Mouse (Mus musculus) neural tube, embryonic 13.5 days (tissue): ENCODE results near the gene Lpar5. TPM values are rescaled to one million over a fixed set of nuclear protein-coding genes. Genes with fewer than 3 reads are reported as not detected.
"Not testable (repeated sequence)": the region's sequence is repeated elsewhere in the genome, so short reads cannot be mapped to it uniquely, and the experiment has no call there.

Experiments used
- ATAC-seq: fragments of 200-750 bp; cut with Nextera tagmentation; 2 replicates; pipeline ENCODE4 v1.8.0; 2017; ENCODE audit warnings: low read depth, mild to moderate bottlenecking, moderate TSS enrichment, moderate library complexity
- H3K27ac ChIP-seq: fragments of 300-500 bp; sonication (generic); replicated peaks from 2 replicates; pipeline ENCODE4 v1.5.1; 2015; ENCODE audit warnings: moderate library complexity, mild to moderate bottlenecking, inconsistent platforms
- H3K27me3 ChIP-seq: fragments of 300-500 bp; sonication (generic); 2 replicates; pipeline ENCODE4 v1.6.1; 2015; ENCODE audit warnings: mild to moderate bottlenecking, inconsistent platforms
- H3K36me3 ChIP-seq: fragments of 300-500 bp; sonication (generic); 2 replicates; pipeline ENCODE4 v1.6.1; 2015; ENCODE audit warnings: mild to moderate bottlenecking, inconsistent platforms
- H3K4me1 ChIP-seq: fragments of 300-500 bp; sonication (generic); replicated peaks from 2 replicates; pipeline ENCODE4 v1.6.1; 2015; ENCODE audit warnings: inconsistent platforms
- H3K4me2 ChIP-seq: fragments of 300-500 bp; sonication (generic); 2 replicates; pipeline ENCODE4 v1.6.1; 2015; ENCODE audit warnings: inconsistent platforms, mild to moderate bottlenecking, moderate library complexity
- H3K4me3 ChIP-seq: fragments of 300-500 bp; sonication (generic); 2 replicates; pipeline ENCODE4 v1.5.1; 2015; ENCODE audit warnings: mild to moderate bottlenecking, inconsistent platforms
- H3K9ac ChIP-seq: fragments of 300-500 bp; sonication (generic); 2 replicates; pipeline ENCODE4 v1.6.1; 2015; ENCODE audit warnings: moderate library complexity, mild to moderate bottlenecking, inconsistent platforms
- H3K9me3 ChIP-seq: fragments of 300-500 bp; sonication (generic); 2 replicates; pipeline ENCODE4 v1.6.1; 2016; ENCODE audit warnings: inconsistent platforms
- WGBS: fragments of 180-500 bp; shearing (Covaris S2); methylation state at CpG from one replicate; pipeline ENCODE4 v1.1.7; 2015; 5-methylcytosine and 5-hydroxymethylcytosine counted together
- polyA plus RNA-seq: library from polyadenylated mRNA; unstranded; fragments of >200 nt; fragmentation: Nextera tagmentation; extraction: Ambion mirVana; gene quantifications from 2 replicates; pipeline ENCODE4 v1.2.1, GENCODE M21; 2015

The Lpar5 gene
- 0.43 and 0.77 TPM in 2 replicates for polyA plus RNA-seq

- H3K4me2 ChIP-seq = no peak within 1 kb of the TSS
- 58% methylated on average over 8 of the region's 8 CpGs for whole genome bisulfite sequencing
- H3K4me1 ChIP-seq = peaks cover 15% of the 10 kb centered on the region
- no peak within 1 kb of the TSS for H3K4me3 ChIP-seq
- H3K27ac ChIP-seq = no peak within 1 kb of the TSS
- H3K27me3 ChIP-seq = no peaks in the 10 kb centered on the region
- H3K36me3 ChIP-seq = no peaks in the 10 kb centered on the region
- no peak within 1 kb of the TSS for H3K9ac ChIP-seq
- no peaks in the 10 kb centered on the region for H3K9me3 ChIP-seq
- ATAC-seq = no peak
Measured at GRCm38 (mm10) chr6:125067571-125067995, at the start of gene Lpar5. TSS of gene Lpar5 (plus strand) at chr6:125067920.

DNA sequence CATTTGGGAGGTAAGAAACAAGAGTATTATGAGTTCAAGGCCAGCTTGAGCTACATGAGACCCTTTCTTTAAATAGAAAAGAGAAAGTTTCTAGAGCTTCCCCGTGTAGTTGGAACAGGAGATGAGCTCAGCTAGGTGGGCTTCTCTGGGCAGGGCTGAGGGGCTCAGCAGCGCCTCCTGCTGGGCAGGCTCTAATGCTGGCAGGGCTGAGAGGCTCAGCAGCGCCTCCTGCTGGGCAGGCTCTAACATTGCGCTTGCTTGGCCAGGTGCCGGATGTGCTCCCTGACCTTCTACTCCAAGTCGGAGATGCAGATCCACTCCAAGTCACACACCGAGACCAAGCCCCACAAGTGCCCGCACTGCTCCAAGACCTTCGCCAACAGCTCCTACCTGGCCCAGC is 37.2 kb upstream of the Lpar5 start:
- not testable (repeated sequence) for H3K4me3 ChIP-seq, H3K27ac ChIP-seq, H3K4me2 ChIP-seq, H3K9ac ChIP-seq, ATAC-seq, H3K9me3 ChIP-seq, H3K27me3 ChIP-seq, H3K4me1 ChIP-seq
- WGBS = 33% methylated on average over 7 of the region's 9 CpGs
- peaks cover 60% of the 10 kb centered on the region for H3K36me3 ChIP-seq

DNA sequence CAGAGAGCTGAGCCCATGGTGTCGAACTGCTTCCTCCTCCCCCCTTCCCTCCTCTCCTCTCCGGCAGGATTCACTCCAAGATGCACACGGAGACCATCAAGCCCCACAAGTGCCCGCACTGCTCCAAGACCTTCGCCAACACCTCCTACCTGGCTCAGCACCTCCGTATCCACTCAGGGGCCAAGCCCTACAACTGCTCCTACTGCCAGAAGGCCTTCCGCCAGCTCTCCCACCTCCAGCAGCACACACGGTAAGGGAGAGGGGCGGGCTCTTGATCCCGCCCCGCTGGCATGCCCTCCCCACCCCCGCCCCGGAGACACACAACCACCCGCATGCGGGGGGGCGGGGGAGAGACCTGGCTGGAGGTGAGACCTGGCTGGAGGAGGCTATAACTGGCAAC is 36.1 kb upstream of the Lpar5 start:
- H3K36me3 ChIP-seq = peaks cover 65% of the 10 kb centered on the region
- 92% methylated on average over 16 of the region's 16 CpGs for WGBS
- 0 out of 2 replicates have a peak, but pooled peaks have one; percentile 37 for ATAC-seq
- H3K27me3 ChIP-seq = no peaks in the 10 kb centered on the region
- H3K9me3 ChIP-seq = no peaks in the 10 kb centered on the region
- no peak overlapping the region for H3K4me3 ChIP-seq
- H3K4me1 ChIP-seq = no peaks in the 10 kb centered on the region
- H3K27ac ChIP-seq = no peak overlapping the region
- H3K9ac ChIP-seq = no peak overlapping the region
- H3K4me2 ChIP-seq = no peak overlapping the region

- no peak for ATAC-seq
- Histone ChIP-seq H3K27ac (peak overlapping the region; percentile 61), H3K4me3 (peak overlapping the region; percentile 74)
Measured at GRCm38 (mm10) chr6:125038666-125039065, 29.1 kb upstream of the Lpar5 start.

GRCm38 (mm10) chr6:125039131-125039530 is 28.6 kb upstream of the Lpar5 start:
- peak; percentile 20 for ATAC-seq
- peaks cover 22% of the 10 kb centered on the region for H3K4me1 ChIP-seq
- H3K27ac ChIP-seq = peak overlapping the region; percentile 61
- peak overlapping the region; percentile 88 for H3K4me2 ChIP-seq
- no peaks in the 10 kb centered on the region for H3K9me3 ChIP-seq
- peaks cover 48% of the 10 kb centered on the region for H3K36me3 ChIP-seq
- 0 out of 2 replicates have a peak overlapping the region, but pooled peaks have one; percentile 22 for H3K9ac ChIP-seq
- peak overlapping the region; percentile 74 for H3K4me3 ChIP-seq
- WGBS = 5% methylated on average over 8 of the region's 8 CpGs
- H3K27me3 ChIP-seq = no peaks in the 10 kb centered on the region

More at GRCm38 (mm10) chr6:125038666-125039065, 29.1 kb upstream of the Lpar5 start:
- Histone ChIP-seq H3K27me3 (no peaks in the 10 kb centered on the region), H3K9me3 (no peaks in the 10 kb centered on the region), H3K4me1 (peaks cover 22% of the 10 kb centered on the region), H3K4me2 (peak overlapping the region; percentile 88), H3K9ac (no peak overlapping the region), H3K36me3 (peaks cover 48% of the 10 kb centered on the region)
- WGBS = 96% methylated on average over 4 of the region's 4 CpGs

DNA sequence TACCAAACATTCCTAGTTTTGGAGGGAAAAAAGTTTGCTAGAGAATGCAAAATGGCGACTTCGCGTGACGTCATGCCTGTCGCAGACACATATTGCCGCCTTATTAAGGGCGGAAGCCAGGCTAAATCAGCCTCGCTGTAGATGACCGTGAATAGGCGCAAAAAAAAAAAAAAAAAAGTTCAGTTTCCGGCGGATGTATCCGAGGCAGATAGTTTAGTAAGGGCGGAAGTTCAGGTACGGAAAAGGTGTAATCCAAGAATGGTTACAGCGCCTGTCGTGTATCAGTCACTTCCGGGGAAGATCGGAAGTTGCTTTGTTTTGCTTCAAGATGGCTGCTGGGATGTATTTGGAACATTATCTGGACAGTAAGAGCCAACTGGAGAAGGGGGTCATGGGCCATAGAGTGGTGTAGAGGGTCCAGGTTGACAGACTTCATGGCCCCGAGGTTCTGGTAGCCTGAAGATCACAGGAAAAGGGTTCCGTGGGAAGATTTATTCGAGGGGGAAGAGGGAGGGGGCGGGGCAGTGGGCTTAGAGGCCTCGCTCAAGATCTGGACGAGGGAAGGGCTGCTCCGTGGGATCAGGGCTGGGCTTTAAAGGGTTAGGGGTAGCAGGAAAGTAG is 28.1 kb upstream of the Lpar5 start, which contains the start of gene Ing4:
TSS of gene Ing4 (plus strand) at position 228 of the 621 bp plus-strand sequence.
- H3K4me3 ChIP-seq = peak within 1 kb of the TSS; percentile 74
- WGBS = under 1% methylated on average over 26 of the region's 26 CpGs
- peak; percentile 96 for ATAC-seq

DNA sequence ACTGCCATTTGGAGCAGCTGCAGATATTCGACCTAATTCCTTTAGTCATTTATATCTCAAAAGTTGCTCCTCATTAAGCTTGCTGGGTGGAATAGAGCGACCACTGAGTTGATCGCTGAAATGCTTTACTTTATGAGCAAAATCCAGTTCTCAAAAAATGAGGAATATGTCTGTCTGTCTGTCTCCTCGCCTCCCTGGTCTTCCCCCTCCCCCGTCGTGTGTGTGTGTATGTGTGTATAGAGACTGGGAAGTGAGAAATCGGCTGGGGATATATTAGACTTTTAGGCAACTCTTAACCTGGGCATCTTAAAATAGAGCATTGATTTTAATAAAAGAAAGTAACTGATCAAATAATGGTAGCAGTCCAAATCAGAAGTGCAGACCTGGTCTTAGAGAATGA is 27.5 kb upstream of the Lpar5 start:
- no peak for ATAC-seq
- Histone ChIP-seq H3K4me1 (peaks cover 22% of the 10 kb centered on the region), H3K4me2 (peak overlapping the region; percentile 88), H3K9ac (peak overlapping the region; percentile 87), H3K27ac (peak overlapping the region; percentile 89), H3K27me3 (no peaks in the 10 kb centered on the region), H3K4me3 (peak overlapping the region; percentile 74), H3K9me3 (no peaks in the 10 kb centered on the region), H3K36me3 (peaks cover 49% of the 10 kb centered on the region)
- WGBS = 26% methylated on average over 7 of the region's 7 CpGs

More for the DNA sequence above, 28.1 kb upstream of the Lpar5 start, which contains the start of gene Ing4:
- Histone ChIP-seq H3K27ac (peak within 1 kb of the TSS; percentile 89), H3K9me3 (no peaks in the 10 kb centered on the region), H3K36me3 (peaks cover 49% of the 10 kb centered on the region), H3K27me3 (no peaks in the 10 kb centered on the region), H3K9ac (peak within 1 kb of the TSS; percentile 87), H3K4me1 (peaks cover 22% of the 10 kb centered on the region), H3K4me2 (peak within 1 kb of the TSS; percentile 88)

- no peak overlapping the region for H3K9ac ChIP-seq
- no peaks in the 10 kb centered on the region for H3K27me3 ChIP-seq
- no peak for ATAC-seq
- peaks cover 22% of the 10 kb centered on the region for H3K4me1 ChIP-seq
- no peaks in the 10 kb centered on the region for H3K9me3 ChIP-seq
- WGBS = 88% methylated on average over 7 of the region's 7 CpGs
- peak overlapping the region; percentile 88 for H3K4me2 ChIP-seq
- peaks cover 48% of the 10 kb centered on the region for H3K36me3 ChIP-seq
- H3K27ac ChIP-seq = no peak overlapping the region
- peak overlapping the region; percentile 74; the same call in 1 of the 2 replicates for H3K4me3 ChIP-seq
Measured at GRCm38 (mm10) chr6:125041047-125041446, 26.7 kb upstream of the Lpar5 start.

GRCm38 (mm10) chr6:125042081-125042480 is 25.6 kb upstream of the Lpar5 start:
- Histone ChIP-seq H3K36me3 (peaks cover 47% of the 10 kb centered on the region), H3K27ac (no peak overlapping the region), H3K27me3 (no peaks in the 10 kb centered on the region), H3K4me3 (no peak overlapping the region), H3K4me2 (no peak overlapping the region), H3K9me3 (no peaks in the 10 kb centered on the region), H3K4me1 (peaks cover 24% of the 10 kb centered on the region), H3K9ac (no peak overlapping the region)
- no peak for ATAC-seq
- WGBS = 97% methylated on average over 7 of the region's 7 CpGs

DNA sequence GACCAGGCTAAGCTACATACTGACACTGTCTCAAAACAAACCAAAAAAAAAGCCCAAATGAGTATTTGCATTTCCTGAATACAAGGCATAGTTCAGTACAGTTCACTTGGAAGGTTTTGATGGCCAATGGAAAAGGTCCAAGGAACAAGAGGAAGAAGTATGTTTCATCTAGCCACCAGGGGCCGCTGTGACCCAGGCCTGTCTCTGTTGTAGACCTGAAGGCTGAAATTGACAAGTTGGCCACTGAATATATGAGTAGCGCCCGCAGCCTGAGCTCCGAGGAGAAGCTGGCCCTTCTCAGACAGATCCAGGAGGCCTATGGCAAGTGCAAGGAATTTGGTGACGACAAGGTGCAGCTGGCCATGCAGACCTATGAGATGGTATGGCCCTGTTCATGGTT is 21.0 kb upstream of the Lpar5 start:
- no peaks in the 10 kb centered on the region for H3K9me3 ChIP-seq
- H3K36me3 ChIP-seq = peaks cover 81% of the 10 kb centered on the region
- H3K27ac ChIP-seq = no peak overlapping the region
- H3K27me3 ChIP-seq = no peaks in the 10 kb centered on the region
- H3K4me2 ChIP-seq = no peak overlapping the region
- WGBS = 34% methylated on average over 5 of the region's 5 CpGs
- no peak overlapping the region for H3K9ac ChIP-seq
- peak; percentile 62 for ATAC-seq
- H3K4me3 ChIP-seq = no peak overlapping the region
- 0 out of 2 replicates have a peak, but pooled peaks cover 2% of the 10 kb centered on the region for H3K4me1 ChIP-seq

- WGBS = 39% methylated on average over 20 of the region's 20 CpGs
- H3K27me3 ChIP-seq = no peaks in the 10 kb centered on the region
- H3K9ac ChIP-seq = no peak within 1 kb of the TSS
- no peak for ATAC-seq
- H3K27ac ChIP-seq = no peak within 1 kb of the TSS
- H3K36me3 ChIP-seq = peaks cover 95% of the 10 kb centered on the region
- H3K4me1 ChIP-seq = 0 out of 2 replicates have a peak, but pooled peaks cover 2% of the 10 kb centered on the region
- no peak within 1 kb of the TSS for H3K4me2 ChIP-seq
- no peaks in the 10 kb centered on the region for H3K9me3 ChIP-seq
- H3K4me3 ChIP-seq = no peak within 1 kb of the TSS
Measured at GRCm38 (mm10) chr6:125049678-125050077, 18.0 kb upstream of the Lpar5 start, which contains the start of gene Acrbp. TSS of gene Acrbp (plus strand) at chr6:125049689.

- H3K4me2 ChIP-seq = no peak overlapping the region
- no peak overlapping the region for H3K4me3 ChIP-seq
- H3K36me3 ChIP-seq = peaks cover 93% of the 10 kb centered on the region
- 65% methylated on average over 5 of the region's 5 CpGs for WGBS
- 0 out of 2 replicates have a peak, but pooled peaks cover 2% of the 10 kb centered on the region for H3K4me1 ChIP-seq
- H3K9me3 ChIP-seq = no peaks in the 10 kb centered on the region
- no peak for ATAC-seq
- H3K27ac ChIP-seq = no peak overlapping the region
- H3K27me3 ChIP-seq = no peaks in the 10 kb centered on the region
- H3K9ac ChIP-seq = no peak overlapping the region
Measured at GRCm38 (mm10) chr6:125051237-125051636, 16.5 kb upstream of the Lpar5 start.
